Mouse (Mus musculus): ENCODE data around the gene Hrh3. TPM values are rescaled to one million over a fixed set of nuclear protein-coding genes. Genes with fewer than 3 reads are reported as not detected.
A peak's percentile ranks its signal among the peaks of the same experiment; 100 is the strongest.

The Hrh3 gene
- polyA plus RNA-seq, 1 experiment from 2014 or later = 0.20 TPM

DNA sequence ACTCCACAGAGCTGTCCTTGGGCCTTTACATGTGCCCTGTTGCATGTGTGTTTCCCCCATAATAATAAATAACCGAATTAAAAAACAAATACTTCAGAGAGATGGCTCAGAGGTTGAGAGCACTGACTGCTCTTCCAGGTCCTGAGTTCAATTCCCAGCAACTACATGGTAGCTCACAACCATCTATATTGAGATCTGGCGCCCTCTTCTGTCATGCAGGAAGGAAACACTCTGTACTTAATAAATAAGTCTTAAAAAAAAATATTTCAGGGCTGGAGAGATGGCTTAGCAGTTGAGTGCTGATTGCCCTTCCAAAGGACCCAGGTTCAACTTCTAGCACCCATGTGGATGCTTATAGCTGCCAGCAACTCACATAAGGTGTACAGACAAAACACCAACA, 19.9 kb upstream of the Hrh3 start:
- no peak overlapping the region for H3K4me2 ChIP-seq (ENCODE audit: low read depth, low read length)
- H3K4me1 ChIP-seq (ENCODE audit: control insufficient read depth, insufficient read depth, low read length) = peaks cover 20% of the 10 kb centered on the region
- H3K4me3 ChIP-seq (ENCODE audit: low read length) = no peak overlapping the region
- 90% methylated on average over 2 of the region's 2 CpGs for WGBS
- ATAC-seq (replicated peaks; ENCODE audit: extremely low read depth, insufficient read depth, low FRiP score) = no peak
- H3K9me3 ChIP-seq (replicated peaks; ENCODE audit: control insufficient read depth, low read length) = no peaks in the 10 kb centered on the region
- H3K27ac ChIP-seq (ENCODE audit: low read length) = no peak overlapping the region
- H3K36me3 ChIP-seq (ENCODE audit: control insufficient read depth, insufficient read depth) = no peaks in the 10 kb centered on the region
- H3K9ac ChIP-seq (ENCODE audit: low read length) = no peak overlapping the region
- no peaks in the 10 kb centered on the region for H3K27me3 ChIP-seq (ENCODE audit: control insufficient read depth, insufficient read depth, low read length)

DNA sequence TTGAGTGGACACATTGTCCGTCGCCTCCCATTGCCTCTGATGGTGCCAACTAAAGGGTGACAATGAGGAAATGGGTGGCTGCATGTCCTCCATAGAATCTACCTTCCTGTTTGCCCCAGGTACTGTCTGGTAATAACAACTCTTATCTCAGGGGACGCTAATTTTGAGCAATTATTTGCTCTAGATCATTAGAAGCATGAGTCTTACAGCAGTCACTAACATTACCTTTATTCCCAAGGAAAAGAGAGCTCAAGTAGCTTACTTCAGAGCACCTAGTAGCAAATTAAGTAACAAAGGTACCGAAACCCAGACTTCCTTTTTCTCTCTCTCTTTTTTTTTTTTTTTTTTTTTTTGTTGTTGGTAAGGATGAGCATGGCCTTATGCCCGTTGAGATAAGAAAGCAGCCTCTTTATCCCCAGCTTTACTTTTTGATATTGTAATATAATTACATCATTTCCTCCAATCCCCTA, 16.0 kb upstream of the Hrh3 start:
- no peak for ATAC-seq (replicated peaks; ENCODE audit: extremely low read depth, insufficient read depth, low FRiP score)
- no peak overlapping the region for H3K27ac ChIP-seq (ENCODE audit: low read length)

DNA sequence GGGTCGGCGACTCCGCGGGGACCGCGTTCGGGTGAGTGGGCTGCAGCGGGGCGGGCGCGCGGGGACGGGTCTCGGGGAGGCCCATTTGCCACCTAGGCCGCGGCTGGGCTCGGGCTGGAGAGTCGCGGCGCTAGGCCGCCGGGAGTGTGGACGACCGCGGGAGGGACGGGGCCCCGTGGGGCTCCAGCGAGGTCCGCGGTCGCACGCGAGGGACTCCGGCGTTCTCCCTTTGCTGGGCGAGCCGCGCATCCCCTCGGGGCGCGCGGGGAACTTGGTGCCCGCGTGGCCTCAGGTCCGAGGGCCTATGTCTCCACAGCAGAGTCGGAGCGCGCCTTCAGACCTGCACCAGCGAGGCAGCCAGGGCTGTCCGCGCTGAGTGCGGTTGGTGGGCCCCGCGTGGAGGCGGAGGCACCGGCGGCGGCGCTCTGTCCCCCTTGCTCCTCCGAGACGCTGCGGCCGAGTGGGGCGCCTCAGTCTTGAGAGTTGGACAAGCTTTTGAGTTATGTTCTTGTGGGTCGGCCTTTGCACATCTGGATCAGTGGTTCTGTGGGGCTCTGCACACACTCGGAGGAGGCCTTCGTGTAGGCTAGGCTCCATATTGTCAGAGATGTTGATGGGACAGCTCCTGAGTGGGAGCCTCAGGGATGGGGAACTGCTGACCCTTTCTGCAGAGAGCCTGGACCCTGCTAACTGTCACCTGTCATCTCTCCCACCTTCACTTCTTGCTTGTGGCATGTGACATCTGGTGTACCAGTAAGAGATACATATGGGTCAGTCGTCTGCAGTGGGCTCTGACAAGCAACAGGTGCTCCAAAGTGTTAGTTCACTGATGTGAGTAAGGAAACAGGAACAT, 15.4 kb upstream of the Hrh3 start:
- peak overlapping the region; percentile 82 for H3K4me3 ChIP-seq (ENCODE audit: low read length)
- no peaks in the 10 kb centered on the region for H3K9me3 ChIP-seq (replicated peaks; ENCODE audit: control insufficient read depth, low read length)
- WGBS = under 1% methylated on average over 62 of the region's 68 CpGs
- peak overlapping the region; percentile 84 for H3K9ac ChIP-seq (ENCODE audit: low read length)
- ATAC-seq (replicated peaks; ENCODE audit: extremely low read depth, insufficient read depth, low FRiP score) = peak; percentile 13
- H3K36me3 ChIP-seq (ENCODE audit: control insufficient read depth, insufficient read depth) = no peaks in the 10 kb centered on the region
- peaks cover 35% of the 10 kb centered on the region for H3K4me1 ChIP-seq (ENCODE audit: control insufficient read depth, insufficient read depth, low read length)
- H3K27me3 ChIP-seq (ENCODE audit: control insufficient read depth, insufficient read depth, low read length) = no peaks in the 10 kb centered on the region
- H3K27ac ChIP-seq (ENCODE audit: low read length) = peak overlapping the region; percentile 76
- H3K4me2 ChIP-seq (ENCODE audit: low read depth, low read length) = peak overlapping the region; percentile 83

More for the DNA sequence above, 16.0 kb upstream of the Hrh3 start:
- peaks cover 28% of the 10 kb centered on the region for H3K4me1 ChIP-seq (ENCODE audit: control insufficient read depth, insufficient read depth, low read length)
- 44% methylated on average over 5 of the region's 5 CpGs for WGBS
- H3K36me3 ChIP-seq (ENCODE audit: control insufficient read depth, insufficient read depth) = no peaks in the 10 kb centered on the region
- peak overlapping the region; percentile 84 for H3K9ac ChIP-seq (ENCODE audit: low read length)
- peak overlapping the region; percentile 83 for H3K4me2 ChIP-seq (ENCODE audit: low read depth, low read length)
- no peaks in the 10 kb centered on the region for H3K27me3 ChIP-seq (ENCODE audit: control insufficient read depth, insufficient read depth, low read length)
- H3K9me3 ChIP-seq (replicated peaks; ENCODE audit: control insufficient read depth, low read length) = no peaks in the 10 kb centered on the region
- H3K4me3 ChIP-seq (ENCODE audit: low read length) = peak overlapping the region; percentile 82

DNA sequence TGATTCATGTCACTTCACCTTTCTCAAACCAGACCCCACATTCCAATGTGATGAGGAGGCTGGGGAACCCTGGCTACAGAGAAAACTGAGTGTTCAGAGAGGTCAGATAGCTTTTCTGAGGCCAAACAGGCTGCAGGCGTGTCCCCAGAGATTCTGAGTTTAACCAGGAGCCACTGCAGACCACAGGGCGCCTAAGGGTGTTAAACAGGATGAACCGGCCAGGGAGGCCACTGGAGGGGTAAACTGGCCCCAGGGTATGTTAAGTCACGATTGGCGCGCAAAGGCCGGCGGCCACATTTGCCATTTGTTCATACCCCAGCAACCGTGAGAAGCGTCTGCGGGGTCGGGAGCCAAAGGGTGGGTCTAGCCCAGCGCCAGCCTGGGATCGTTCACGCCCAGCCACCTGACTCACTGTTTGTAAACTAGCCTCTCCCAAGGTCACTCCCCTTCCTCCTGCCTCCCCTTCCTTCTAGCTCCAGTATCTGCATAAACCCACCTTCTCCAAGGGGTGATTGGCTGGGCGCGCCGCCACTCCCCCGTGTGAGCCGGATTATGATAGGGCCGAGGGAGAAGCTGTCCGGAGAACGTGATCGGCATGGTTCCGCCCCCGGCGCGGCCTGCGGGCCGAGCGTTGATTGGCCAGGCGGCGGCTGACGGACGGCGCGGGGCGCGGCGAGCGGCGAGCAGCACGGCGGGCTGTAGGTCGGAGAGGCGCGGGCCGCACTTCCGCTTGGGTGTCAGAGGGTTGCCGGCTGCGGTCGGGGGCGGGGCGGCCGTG, 14.6 kb upstream of the Hrh3 start, which contains the start of gene Osbpl2:
Gene Osbpl2, plus strand, starts transcription at position 646 of the 778 bp plus-strand sequence.
- ATAC-seq (replicated peaks; ENCODE audit: extremely low read depth, insufficient read depth, low FRiP score) = peak; percentile 98
- peak within 1 kb of the TSS; percentile 84 for H3K9ac ChIP-seq (ENCODE audit: low read length)
- H3K27me3 ChIP-seq (ENCODE audit: control insufficient read depth, insufficient read depth, low read length) = no peaks in the 10 kb centered on the region
- no peaks in the 10 kb centered on the region for H3K9me3 ChIP-seq (replicated peaks; ENCODE audit: control insufficient read depth, low read length)
- H3K4me1 ChIP-seq (ENCODE audit: control insufficient read depth, insufficient read depth, low read length) = peaks cover 41% of the 10 kb centered on the region
- peak within 1 kb of the TSS; percentile 83 for H3K4me2 ChIP-seq (ENCODE audit: low read depth, low read length)
- H3K27ac ChIP-seq (ENCODE audit: low read length) = peak within 1 kb of the TSS; percentile 76
- peak within 1 kb of the TSS; percentile 82 for H3K4me3 ChIP-seq (ENCODE audit: low read length)
- H3K36me3 ChIP-seq (ENCODE audit: control insufficient read depth, insufficient read depth) = no peaks in the 10 kb centered on the region
- under 1% methylated on average over 52 of the region's 55 CpGs for WGBS

DNA sequence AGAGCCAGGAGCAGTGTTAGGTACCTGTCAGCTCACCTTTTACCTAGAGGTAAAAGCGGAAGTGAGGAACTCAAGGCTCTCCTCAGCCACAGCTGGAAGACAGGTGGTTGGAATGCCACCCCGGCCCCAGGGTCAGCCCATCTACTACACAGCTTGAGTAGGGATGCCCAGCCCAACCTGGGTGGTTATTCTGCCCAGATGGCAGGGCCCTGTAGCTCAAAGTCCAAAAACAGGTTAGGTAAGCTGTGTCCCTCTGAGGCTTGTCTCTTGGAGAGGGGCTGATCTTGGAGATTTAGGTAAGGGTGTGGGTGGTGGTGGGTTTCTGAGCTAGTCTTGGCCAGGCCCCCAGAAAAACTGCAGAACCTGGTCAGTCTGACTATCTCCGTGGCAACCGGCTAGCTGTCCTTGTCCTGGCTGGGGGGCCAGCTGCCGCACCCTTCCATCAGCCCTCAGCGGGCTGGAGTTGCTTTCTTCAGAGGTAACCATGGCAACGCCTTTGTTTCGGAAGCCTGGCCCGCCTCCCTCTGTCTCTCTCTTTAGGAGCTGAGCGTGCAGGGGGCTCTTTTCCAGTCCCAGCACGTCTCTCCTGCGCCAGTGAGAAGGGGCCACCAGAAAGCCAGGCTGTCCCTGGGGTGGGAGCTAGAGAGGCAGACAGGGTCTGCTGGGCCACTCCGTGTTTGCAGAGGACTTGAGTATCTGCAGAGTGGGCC, 13.4 kb upstream of the Hrh3 start:
- no peak overlapping the region for H3K9ac ChIP-seq (ENCODE audit: low read length)
- H3K27ac ChIP-seq (ENCODE audit: low read length) = no peak overlapping the region
- ATAC-seq (replicated peaks; ENCODE audit: extremely low read depth, insufficient read depth, low FRiP score) = no peak
- no peak overlapping the region for H3K4me3 ChIP-seq (ENCODE audit: low read length)
- no peaks in the 10 kb centered on the region for H3K9me3 ChIP-seq (replicated peaks; ENCODE audit: control insufficient read depth, low read length)
- no peak overlapping the region for H3K4me2 ChIP-seq (ENCODE audit: low read depth, low read length)
- no peaks in the 10 kb centered on the region for H3K36me3 ChIP-seq (ENCODE audit: control insufficient read depth, insufficient read depth)
- H3K27me3 ChIP-seq (ENCODE audit: control insufficient read depth, insufficient read depth, low read length) = no peaks in the 10 kb centered on the region
- 16% methylated on average over 13 of the region's 13 CpGs for WGBS
- H3K4me1 ChIP-seq (ENCODE audit: control insufficient read depth, insufficient read depth, low read length) = peaks cover 41% of the 10 kb centered on the region

DNA sequence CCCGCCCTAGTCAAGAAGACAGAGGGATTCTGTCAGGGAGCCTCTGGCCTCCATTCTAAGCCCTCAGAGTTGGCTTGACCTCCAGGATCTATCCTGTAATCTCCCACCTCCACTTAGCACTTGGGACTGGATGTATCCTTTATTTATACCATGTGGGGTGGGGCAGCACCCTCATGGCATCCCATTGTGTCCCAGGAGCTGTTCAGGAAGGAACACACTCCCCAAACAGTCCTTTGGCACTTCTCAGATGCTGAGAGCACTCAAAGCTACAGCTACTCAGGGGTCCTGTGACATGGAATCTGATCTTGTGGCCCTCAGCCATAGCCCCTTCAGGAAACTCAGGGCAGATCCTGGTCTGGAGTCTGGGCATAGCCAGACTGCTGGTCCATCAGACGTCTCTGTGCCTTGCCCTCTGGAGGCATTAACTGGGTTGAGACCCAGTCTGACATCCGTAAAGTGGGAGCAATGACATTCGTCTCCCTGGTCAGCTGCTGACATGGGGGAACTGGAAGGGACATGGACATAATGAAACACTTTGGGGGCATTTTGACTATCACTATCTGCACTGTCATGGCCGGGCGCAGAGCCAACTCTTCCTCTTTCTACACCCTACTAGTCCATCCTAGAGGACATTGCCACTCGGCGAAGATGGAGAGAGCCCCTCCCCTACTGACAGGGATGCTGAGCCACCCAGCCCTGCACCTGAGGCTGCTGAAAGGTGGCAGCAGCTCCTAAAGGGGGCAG, 12.6 kb upstream of the Hrh3 start:
- H3K36me3 ChIP-seq (ENCODE audit: control insufficient read depth, insufficient read depth) = no peaks in the 10 kb centered on the region
- no peak overlapping the region for H3K4me3 ChIP-seq (ENCODE audit: low read length)
- H3K4me1 ChIP-seq (ENCODE audit: control insufficient read depth, insufficient read depth, low read length) = peaks cover 41% of the 10 kb centered on the region
- no peak overlapping the region for H3K4me2 ChIP-seq (ENCODE audit: low read depth, low read length)
- ATAC-seq (replicated peaks; ENCODE audit: extremely low read depth, insufficient read depth, low FRiP score) = no peak
- H3K9ac ChIP-seq (ENCODE audit: low read length) = no peak overlapping the region
- H3K27ac ChIP-seq (ENCODE audit: low read length) = no peak overlapping the region
- H3K27me3 ChIP-seq (ENCODE audit: control insufficient read depth, insufficient read depth, low read length) = no peaks in the 10 kb centered on the region
- H3K9me3 ChIP-seq (replicated peaks; ENCODE audit: control insufficient read depth, low read length) = no peaks in the 10 kb centered on the region
- WGBS = 67% methylated on average over 8 of the region's 8 CpGs

DNA sequence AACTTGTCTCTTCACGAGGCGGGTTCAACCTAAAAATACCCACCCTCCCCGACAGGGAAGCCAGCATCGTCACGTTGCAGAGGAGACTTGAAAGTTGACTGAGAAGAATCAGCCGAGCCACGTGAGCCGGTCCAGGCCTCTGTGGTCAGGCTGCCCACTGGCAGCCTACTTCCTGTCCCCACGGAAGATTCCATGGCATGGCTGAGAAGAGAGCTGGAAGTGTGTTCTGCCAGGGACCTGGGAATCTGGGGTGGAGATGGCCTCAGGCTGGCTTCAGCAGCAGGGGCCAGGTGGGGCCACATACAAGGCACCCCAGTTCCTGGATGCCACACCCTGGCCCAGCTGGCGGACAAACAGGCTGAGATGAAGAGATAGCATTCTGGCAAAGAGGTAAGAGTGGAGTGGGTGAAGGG, 11.8 kb upstream of the Hrh3 start:
- peaks cover 41% of the 10 kb centered on the region for H3K4me1 ChIP-seq (ENCODE audit: control insufficient read depth, insufficient read depth, low read length)

DNA sequence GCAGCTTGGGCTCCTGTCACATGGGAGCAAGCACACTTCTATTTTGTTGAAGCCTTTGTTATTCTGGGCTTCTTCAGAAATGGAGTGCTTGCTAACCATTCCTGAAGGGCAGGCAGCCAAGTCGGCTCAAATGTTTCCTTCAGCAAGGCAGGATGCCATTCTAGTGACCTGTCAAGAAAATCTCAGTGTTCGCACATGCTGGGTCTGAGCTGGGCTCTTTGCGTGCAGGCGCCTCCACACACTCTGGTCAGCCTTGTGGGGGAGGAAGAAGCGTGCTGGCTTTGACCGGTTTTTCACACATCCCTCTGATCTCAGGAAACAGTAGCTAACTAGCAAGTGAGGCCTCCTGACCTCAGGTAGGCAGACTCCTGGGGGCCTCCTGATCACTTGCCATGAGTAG, 11.0 kb upstream of the Hrh3 start:
- Histone ChIP-seq H3K9me3 (replicated peaks; ENCODE audit: control insufficient read depth, low read length) (no peaks in the 10 kb centered on the region), H3K4me1 (ENCODE audit: control insufficient read depth, insufficient read depth, low read length) (peaks cover 40% of the 10 kb centered on the region), H3K9ac (ENCODE audit: low read length) (no peak overlapping the region), H3K4me3 (ENCODE audit: low read length) (no peak overlapping the region), H3K36me3 (ENCODE audit: control insufficient read depth, insufficient read depth) (no peaks in the 10 kb centered on the region), H3K4me2 (ENCODE audit: low read depth, low read length) (no peak overlapping the region), H3K27ac (ENCODE audit: low read length) (peak overlapping the region; percentile 43), H3K27me3 (ENCODE audit: control insufficient read depth, insufficient read depth, low read length) (no peaks in the 10 kb centered on the region)
- WGBS = 11% methylated on average over 6 of the region's 6 CpGs
- no peak for ATAC-seq (replicated peaks; ENCODE audit: extremely low read depth, insufficient read depth, low FRiP score)

More for the DNA sequence above, 11.8 kb upstream of the Hrh3 start:
- Histone ChIP-seq H3K27ac (ENCODE audit: low read length) (no peak overlapping the region), H3K36me3 (ENCODE audit: control insufficient read depth, insufficient read depth) (no peaks in the 10 kb centered on the region), H3K27me3 (ENCODE audit: control insufficient read depth, insufficient read depth, low read length) (no peaks in the 10 kb centered on the region), H3K9ac (ENCODE audit: low read length) (0 out of 2 replicates have a peak overlapping the region, but pooled peaks have one; percentile 19), H3K4me2 (ENCODE audit: low read depth, low read length) (no peak overlapping the region), H3K4me3 (ENCODE audit: low read length) (no peak overlapping the region), H3K9me3 (replicated peaks; ENCODE audit: control insufficient read depth, low read length) (no peaks in the 10 kb centered on the region)
- 44% methylated on average over 10 of the region's 10 CpGs for WGBS
- no peak for ATAC-seq (replicated peaks; ENCODE audit: extremely low read depth, insufficient read depth, low FRiP score)
